Mouse (Mus musculus): ENCODE results near the gene Hmox2. TPM values are rescaled to one million over a fixed set of nuclear protein-coding genes. Genes with fewer than 3 reads are reported as not detected.
"Not testable (repeated sequence)": the region's sequence is repeated elsewhere in the genome, so short reads cannot be mapped to it uniquely, and the experiment has no call there.

Gene Hmox2
- polyA plus RNA-seq (2015; fragmentation: Nextera tagmentation; extraction: Ambion mirVana), result 39.1 and 39.2 TPM in 2 replicates

- H3K9me3 ChIP-seq (replicated peaks; ENCODE audit: control insufficient read depth, low read length), result no peaks in the 10 kb centered on the region
- peaks cover 13% of the 10 kb centered on the region for H3K4me1 ChIP-seq (ENCODE audit: control insufficient read depth, low read depth, low read length)
- no peaks in the 10 kb centered on the region for H3K36me3 ChIP-seq (ENCODE audit: control insufficient read depth, insufficient read depth)
- H3K4me2 ChIP-seq (ENCODE audit: low read depth, low read length), result peak within 1 kb of the TSS; percentile 95
- peak; percentile 96 for ATAC-seq (ENCODE audit: low read depth)
- peak within 1 kb of the TSS; percentile 85 for H3K27ac ChIP-seq (ENCODE audit: low read length)
- 4% methylated on average over 35 of the region's 35 CpGs for WGBS (ENCODE audit: insufficient replicate concordance)
- H3K9ac ChIP-seq (ENCODE audit: low read depth, low read length), result peak within 1 kb of the TSS; percentile 95
- H3K4me3 ChIP-seq (ENCODE audit: low read depth, low read length), result peak within 1 kb of the TSS; percentile 89
- no peaks in the 10 kb centered on the region for H3K27me3 ChIP-seq (ENCODE audit: control insufficient read depth, insufficient read depth, low read depth, low read length)
Measured at GRCm38 (mm10) chr16:4725780-4726527, at the start of gene Hmox2. Gene Hmox2, plus strand, starts transcription at chr16:4726361.

DNA sequence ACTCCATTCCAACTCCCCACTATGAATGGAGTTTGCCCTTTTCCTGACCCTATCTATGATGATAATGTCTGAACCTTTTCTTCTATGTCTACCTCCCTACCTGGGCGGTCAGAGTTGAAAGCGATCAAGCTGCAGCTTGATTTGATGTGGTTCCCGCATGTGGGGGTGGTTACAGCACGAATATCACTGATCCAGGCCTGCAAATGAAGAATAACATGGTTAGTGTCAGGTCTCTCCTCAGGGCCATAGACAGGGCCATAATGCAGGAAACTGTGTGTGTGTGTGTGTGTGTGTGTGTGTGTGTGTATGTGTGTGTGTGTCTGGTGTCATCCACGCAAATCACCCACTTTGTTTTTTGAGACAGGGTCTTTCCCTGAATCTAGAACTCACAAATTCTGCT lies 49.3 kb upstream of the Hmox2 start:
- no peak overlapping the region for H3K4me2 ChIP-seq (ENCODE audit: low read depth, low read length)
- peaks cover 28% of the 10 kb centered on the region for H3K4me1 ChIP-seq (ENCODE audit: control insufficient read depth, low read depth, low read length)
- WGBS (ENCODE audit: insufficient replicate concordance), result 87% methylated on average over 5 of the region's 5 CpGs

DNA sequence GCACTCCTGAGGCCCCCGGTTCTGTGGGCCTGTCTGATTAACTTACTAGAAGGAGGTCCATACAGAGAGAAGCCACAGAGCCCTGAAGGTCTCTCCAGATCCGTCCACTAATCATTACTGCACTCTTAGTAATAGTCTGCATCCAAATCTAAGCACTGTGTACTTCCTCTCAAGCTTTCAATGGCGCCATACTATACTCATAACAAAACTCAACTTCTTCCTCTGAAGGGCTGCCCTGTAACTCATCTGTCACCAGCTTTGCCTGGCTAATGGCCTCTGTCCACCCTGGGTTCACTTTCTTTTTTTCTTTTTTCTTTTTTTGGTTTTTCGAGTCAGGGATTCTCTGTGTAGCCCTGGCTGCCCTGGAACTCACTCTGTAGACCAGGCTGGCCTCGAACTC lies 48.1 kb upstream of the Hmox2 start:
- no peak for ATAC-seq (ENCODE audit: low read depth)
- no peaks in the 10 kb centered on the region for H3K9me3 ChIP-seq (replicated peaks; ENCODE audit: control insufficient read depth, low read length)
- H3K4me2 ChIP-seq (ENCODE audit: low read depth, low read length), result peak overlapping the region; percentile 97
- H3K36me3 ChIP-seq (ENCODE audit: control insufficient read depth, insufficient read depth), result no peaks in the 10 kb centered on the region; the same call in 1 of the 2 replicates
- H3K27ac ChIP-seq (ENCODE audit: low read length), result peak overlapping the region; percentile 12; the same call in 1 of the 2 replicates
- no peak overlapping the region for H3K9ac ChIP-seq (ENCODE audit: low read depth, low read length)
- H3K4me3 ChIP-seq (ENCODE audit: low read depth, low read length), result peak overlapping the region; percentile 7; the same call in 1 of the 2 replicates
- peaks cover 37% of the 10 kb centered on the region for H3K4me1 ChIP-seq (ENCODE audit: control insufficient read depth, low read depth, low read length)
- WGBS (ENCODE audit: insufficient replicate concordance), result 48% methylated on average over 5 of the region's 5 CpGs
- no peaks in the 10 kb centered on the region for H3K27me3 ChIP-seq (ENCODE audit: control insufficient read depth, insufficient read depth, low read depth, low read length)

More for the DNA sequence above, 49.3 kb upstream of the Hmox2 start:
- no peak for ATAC-seq (ENCODE audit: low read depth)
- H3K9me3 ChIP-seq (replicated peaks; ENCODE audit: control insufficient read depth, low read length), result no peaks in the 10 kb centered on the region
- no peaks in the 10 kb centered on the region for H3K27me3 ChIP-seq (ENCODE audit: control insufficient read depth, insufficient read depth, low read depth, low read length)
- H3K27ac ChIP-seq (ENCODE audit: low read length), result no peak overlapping the region
- H3K9ac ChIP-seq (ENCODE audit: low read depth, low read length), result no peak overlapping the region
- no peak overlapping the region for H3K4me3 ChIP-seq (ENCODE audit: low read depth, low read length)
- H3K36me3 ChIP-seq (ENCODE audit: control insufficient read depth, insufficient read depth), result no peaks in the 10 kb centered on the region; the same call in 1 of the 2 replicates

DNA sequence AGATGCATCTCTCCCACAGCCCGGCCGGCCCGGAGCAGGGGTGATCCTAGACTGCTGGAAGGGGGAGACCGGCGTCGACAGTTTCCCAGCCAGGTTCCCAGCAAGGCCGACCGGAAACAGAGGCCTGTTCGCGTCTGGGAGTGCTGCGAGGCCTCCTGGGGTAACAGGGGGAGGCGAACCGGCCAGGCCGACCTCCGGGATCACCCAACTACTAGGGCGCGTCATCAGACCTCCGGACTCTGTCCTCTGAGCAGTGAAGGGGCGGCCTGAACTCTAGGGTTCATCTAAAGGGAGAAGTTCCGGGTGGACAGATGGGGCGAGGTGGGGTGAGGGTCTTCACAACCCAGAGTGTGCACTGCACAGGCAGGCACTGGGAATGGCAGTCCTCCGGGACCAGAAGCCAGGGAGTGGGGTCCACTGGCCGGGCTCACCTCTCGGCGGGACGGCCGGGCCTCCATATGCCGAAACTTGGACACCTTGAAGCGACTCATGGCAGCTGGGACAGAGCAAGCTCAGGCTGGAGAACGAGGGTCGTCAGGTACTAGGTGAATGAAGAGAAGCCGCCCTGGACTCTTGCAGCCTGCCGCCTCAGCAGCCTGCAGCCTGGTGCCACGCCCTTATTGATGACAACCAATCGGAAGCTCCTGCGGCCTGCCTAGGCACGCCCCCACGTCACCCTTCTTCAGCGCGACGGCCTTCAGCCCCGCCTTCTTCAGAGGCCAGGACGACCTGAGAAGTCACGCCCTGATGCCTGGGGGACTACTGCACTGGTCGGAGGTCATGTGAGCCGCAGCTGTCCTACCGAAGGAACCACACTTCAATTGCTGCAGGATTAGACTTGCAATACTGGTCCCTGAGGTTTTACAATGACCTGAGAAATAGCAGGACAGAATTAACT lies 46.8 kb upstream of the Hmox2 start, which contains the start of gene Coro7:
Gene Coro7 (minus strand): TSS at position 657 of the 898 bp plus-strand sequence.
- H3K27ac ChIP-seq (ENCODE audit: low read length), result peak within 1 kb of the TSS; percentile 72
- H3K9me3 ChIP-seq (replicated peaks; ENCODE audit: control insufficient read depth, low read length), result no peaks in the 10 kb centered on the region
- H3K4me2 ChIP-seq (ENCODE audit: low read depth, low read length), result peak within 1 kb of the TSS; percentile 97
- no peaks in the 10 kb centered on the region for H3K36me3 ChIP-seq (ENCODE audit: control insufficient read depth, insufficient read depth)
- H3K4me1 ChIP-seq (ENCODE audit: control insufficient read depth, low read depth, low read length), result peaks cover 36% of the 10 kb centered on the region
- ATAC-seq (ENCODE audit: low read depth), result peak; percentile 88
- H3K27me3 ChIP-seq (ENCODE audit: control insufficient read depth, insufficient read depth, low read depth, low read length), result no peaks in the 10 kb centered on the region
- peak within 1 kb of the TSS; percentile 71 for H3K9ac ChIP-seq (ENCODE audit: low read depth, low read length)
- under 1% methylated on average over 47 of the region's 47 CpGs for WGBS (ENCODE audit: insufficient replicate concordance)
- peak within 1 kb of the TSS; percentile 78 for H3K4me3 ChIP-seq (ENCODE audit: low read depth, low read length)

GRCm38 (mm10) chr16:4680922-4681455 lies 45.2 kb upstream of the Hmox2 start:
- H3K4me1 ChIP-seq (ENCODE audit: control insufficient read depth, low read depth, low read length), result peaks cover 46% of the 10 kb centered on the region
- H3K9me3 ChIP-seq (replicated peaks; ENCODE audit: control insufficient read depth, low read length); H3K4me3 ChIP-seq (ENCODE audit: low read depth, low read length); H3K9ac ChIP-seq (ENCODE audit: low read depth, low read length); H3K4me2 ChIP-seq (ENCODE audit: low read depth, low read length); H3K36me3 ChIP-seq (ENCODE audit: control insufficient read depth, insufficient read depth); ATAC-seq (ENCODE audit: low read depth); H3K27ac ChIP-seq (ENCODE audit: low read length); H3K27me3 ChIP-seq (ENCODE audit: control insufficient read depth, insufficient read depth, low read depth, low read length): not testable (repeated sequence)
- WGBS (ENCODE audit: insufficient replicate concordance), result 67% methylated on average over 3 of the region's 3 CpGs

- Histone ChIP-seq H3K36me3 (ENCODE audit: control insufficient read depth, insufficient read depth) (peaks cover 2% of the 10 kb centered on the region), H3K27ac (ENCODE audit: low read length) (peak overlapping the region; percentile 72), H3K27me3 (ENCODE audit: control insufficient read depth, insufficient read depth, low read depth, low read length) (no peaks in the 10 kb centered on the region), H3K4me2 (ENCODE audit: low read depth, low read length) (peak overlapping the region; percentile 70), H3K9ac (ENCODE audit: low read depth, low read length) (peak overlapping the region; percentile 82), H3K4me3 (ENCODE audit: low read depth, low read length) (peak overlapping the region; percentile 82), H3K9me3 (replicated peaks; ENCODE audit: control insufficient read depth, low read length) (no peaks in the 10 kb centered on the region), H3K4me1 (ENCODE audit: control insufficient read depth, low read depth, low read length) (peaks cover 49% of the 10 kb centered on the region)
- WGBS (ENCODE audit: insufficient replicate concordance), result 48% methylated on average over 4 of the region's 4 CpGs
- no peak for ATAC-seq (ENCODE audit: low read depth)
Measured at GRCm38 (mm10) chr16:4682628-4683179, 43.5 kb upstream of the Hmox2 start.

GRCm38 (mm10) chr16:4683193-4683580 lies 43.0 kb upstream of the Hmox2 start:
- peak overlapping the region; percentile 70 for H3K4me2 ChIP-seq (ENCODE audit: low read depth, low read length)
- H3K36me3 ChIP-seq (ENCODE audit: control insufficient read depth, insufficient read depth), result peaks cover 5% of the 10 kb centered on the region
- peak overlapping the region; percentile 72 for H3K27ac ChIP-seq (ENCODE audit: low read length)
- 0 out of 2 replicates have a peak, but pooled peaks have one; percentile 7 for ATAC-seq (ENCODE audit: low read depth)
- no peaks in the 10 kb centered on the region for H3K27me3 ChIP-seq (ENCODE audit: control insufficient read depth, insufficient read depth, low read depth, low read length)
- H3K4me1 ChIP-seq (ENCODE audit: control insufficient read depth, low read depth, low read length), result peaks cover 44% of the 10 kb centered on the region
- 13% methylated on average over 9 of the region's 9 CpGs for WGBS (ENCODE audit: insufficient replicate concordance)
- H3K9ac ChIP-seq (ENCODE audit: low read depth, low read length), result peak overlapping the region; percentile 82
- H3K4me3 ChIP-seq (ENCODE audit: low read depth, low read length), result peak overlapping the region; percentile 82
- H3K9me3 ChIP-seq (replicated peaks; ENCODE audit: control insufficient read depth, low read length), result no peaks in the 10 kb centered on the region

DNA sequence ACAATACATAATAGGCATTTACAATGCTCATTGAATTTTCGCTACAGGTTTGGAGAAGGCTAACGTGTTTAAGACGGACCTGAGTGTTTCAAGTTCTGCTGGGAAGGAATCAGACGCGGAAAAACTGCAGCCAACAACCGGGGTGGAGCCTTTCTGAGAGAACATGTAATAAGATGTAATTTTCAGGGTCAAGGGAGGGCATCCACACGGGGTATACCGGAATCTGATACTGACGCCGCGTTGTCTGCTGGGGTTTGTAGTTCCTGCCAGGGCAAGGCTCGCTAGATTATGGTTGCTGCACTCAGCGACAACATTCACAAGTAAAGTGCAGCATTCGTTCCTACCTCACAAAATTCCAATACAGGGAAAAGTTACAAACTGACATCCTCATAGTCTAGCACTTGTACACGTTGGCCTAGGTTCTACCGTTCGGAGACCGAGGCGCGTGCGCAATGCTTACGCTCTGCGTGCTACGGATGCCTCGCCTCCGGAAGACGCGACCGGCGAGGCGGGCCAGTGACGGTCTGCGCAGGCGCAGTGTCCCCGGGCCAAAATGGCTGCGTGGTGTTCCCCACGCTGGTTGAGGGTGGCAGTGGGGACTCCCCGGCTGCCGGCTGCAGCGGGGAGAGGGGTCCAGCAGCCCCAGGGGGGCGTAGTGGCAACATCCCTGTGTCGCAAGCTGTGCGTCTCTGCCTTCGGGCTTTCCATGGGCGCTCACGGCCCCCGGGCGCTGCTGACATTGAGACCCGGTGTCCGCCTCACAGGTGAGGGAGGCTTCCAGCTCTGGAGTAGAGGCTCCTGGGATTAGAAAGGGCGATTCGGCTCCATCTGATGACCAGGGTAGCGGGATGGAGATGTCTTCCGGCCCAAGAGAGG lies 42.3 kb upstream of the Hmox2 start:
- peaks cover 39% of the 10 kb centered on the region for H3K4me1 ChIP-seq (ENCODE audit: control insufficient read depth, low read depth, low read length)
- peak overlapping the region; percentile 70 for H3K4me2 ChIP-seq (ENCODE audit: low read depth, low read length)
- no peaks in the 10 kb centered on the region for H3K9me3 ChIP-seq (replicated peaks; ENCODE audit: control insufficient read depth, low read length)
- H3K36me3 ChIP-seq (ENCODE audit: control insufficient read depth, insufficient read depth), result peaks cover 6% of the 10 kb centered on the region
- H3K4me3 ChIP-seq (ENCODE audit: low read depth, low read length), result peak overlapping the region; percentile 82
- H3K9ac ChIP-seq (ENCODE audit: low read depth, low read length), result peak overlapping the region; percentile 82
- no peaks in the 10 kb centered on the region for H3K27me3 ChIP-seq (ENCODE audit: control insufficient read depth, insufficient read depth, low read depth, low read length)
- WGBS (ENCODE audit: insufficient replicate concordance), result under 1% methylated on average over 54 of the region's 54 CpGs
- ATAC-seq (ENCODE audit: low read depth), result peak; percentile 79
- peak overlapping the region; percentile 72 for H3K27ac ChIP-seq (ENCODE audit: low read length)

All from liver, embryonic 16.5 days (tissue).